Mouse (Mus musculus) stomach, embryonic 14.5 days (tissue): ENCODE measurements around the gene Fbxo48. TPM values are rescaled to one million over a fixed set of nuclear protein-coding genes. Genes with fewer than 3 reads are reported as not detected.

Experiments used
- ATAC-seq: fragments of 200-750 bp; cut with Nextera tagmentation; 2 replicates; pipeline ENCODE4 v1.8.0; 2017; ENCODE audit warnings: low read depth, moderate TSS enrichment; ENCODE audit not compliant: insufficient number of reproducible peaks, insufficient read depth, low FRiP score
- H3K27ac ChIP-seq: fragments of 300-500 bp; sonication (generic); 2 replicates; pipeline ENCODE4 v1.5.1; 2014; ENCODE audit warnings: mild to moderate bottlenecking, low read length, moderate library complexity, mixed read lengths
- H3K27me3 ChIP-seq: fragments of 300-500 bp; sonication (generic); 2 replicates; pipeline ENCODE4 v1.6.1; 2014; ENCODE audit warnings: low read length, control low read depth, mixed read lengths; ENCODE audit not compliant: control insufficient read depth, insufficient read depth
- H3K36me3 ChIP-seq: fragments of 300-500 bp; sonication (generic); 2 replicates; pipeline ENCODE4 v1.6.1; 2014; ENCODE audit warnings: mild to moderate bottlenecking, control low read depth, low read length, moderate library complexity, mixed read lengths; ENCODE audit not compliant: control insufficient read depth, insufficient read depth
- H3K4me1 ChIP-seq: fragments of 300-500 bp; sonication (generic); 2 replicates; pipeline ENCODE4 v1.6.1; 2014; ENCODE audit warnings: low read length, control low read depth, mixed read lengths; ENCODE audit not compliant: control insufficient read depth, insufficient read depth
- H3K4me2 ChIP-seq: fragments of 300-500 bp; sonication (generic); replicated peaks from 2 replicates; pipeline ENCODE4 v1.6.1; 2014; ENCODE audit warnings: low read depth, low read length, control low read depth
- H3K4me3 ChIP-seq: fragments of 300-500 bp; sonication (generic); 2 replicates; pipeline ENCODE4 v1.5.1; 2014; ENCODE audit warnings: low read depth, low read length, control low read depth
- H3K9ac ChIP-seq: fragments of 300-500 bp; sonication (generic); replicated peaks from 2 replicates; pipeline ENCODE4 v1.6.1; 2014; ENCODE audit warnings: low read depth, mild to moderate bottlenecking, control low read depth, low read length, moderate library complexity, mixed read lengths
- H3K9me3 ChIP-seq: fragments of 300-500 bp; sonication (generic); 2 replicates; pipeline ENCODE4 v1.6.1; 2016; ENCODE audit warnings: low read depth, low read length, control low read depth; ENCODE audit not compliant: control insufficient read depth
- WGBS: fragments of 180-500 bp; shearing (Covaris S2); extraction: QIAGEN DNeasy Blood & Tissue Kit; methylation state at CpG from one replicate; pipeline ENCODE4 v1.1.7; 2014; 5-methylcytosine and 5-hydroxymethylcytosine counted together
- polyA plus RNA-seq: library from polyadenylated mRNA; unstranded; fragments of >200 nt; fragmentation: Nextera tagmentation; extraction: Ambion mirVana; gene quantifications from 2 replicates; pipeline ENCODE4 v1.2.1, GENCODE M21; 2014

Gene Fbxo48
- polyA plus RNA-seq, 1 experiment from 2014 or later, result 2.9 TPM

DNA sequence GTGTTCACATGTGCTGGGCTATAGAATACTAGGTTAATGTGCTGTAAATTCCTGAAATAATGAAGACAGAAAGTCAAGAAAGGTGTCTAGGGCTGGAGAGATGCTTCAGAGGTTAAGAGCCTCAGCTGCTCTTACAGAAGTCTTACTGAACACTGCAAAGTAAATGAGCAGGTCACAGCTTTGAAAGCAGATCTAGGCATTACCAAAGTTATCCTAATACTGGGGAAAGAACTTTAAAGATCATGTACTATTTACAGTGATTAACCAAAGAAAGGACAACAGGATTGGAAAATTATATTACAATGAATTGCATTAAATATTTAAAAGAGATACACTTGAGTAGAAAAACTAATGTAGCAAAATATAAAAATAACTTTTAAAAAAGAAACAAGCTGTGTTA lies 48.8 kb downstream of the Fbxo48 start:
- no peak for ATAC-seq
- no peaks in the 10 kb centered on the region for H3K9me3 ChIP-seq
- no peak overlapping the region for H3K27ac ChIP-seq
- no peak overlapping the region for H3K4me3 ChIP-seq
- no peaks in the 10 kb centered on the region for H3K36me3 ChIP-seq
- no peak overlapping the region for H3K9ac ChIP-seq
- no peaks in the 10 kb centered on the region for H3K27me3 ChIP-seq
- H3K4me2 ChIP-seq, result no peak overlapping the region
- no peaks in the 10 kb centered on the region for H3K4me1 ChIP-seq

DNA sequence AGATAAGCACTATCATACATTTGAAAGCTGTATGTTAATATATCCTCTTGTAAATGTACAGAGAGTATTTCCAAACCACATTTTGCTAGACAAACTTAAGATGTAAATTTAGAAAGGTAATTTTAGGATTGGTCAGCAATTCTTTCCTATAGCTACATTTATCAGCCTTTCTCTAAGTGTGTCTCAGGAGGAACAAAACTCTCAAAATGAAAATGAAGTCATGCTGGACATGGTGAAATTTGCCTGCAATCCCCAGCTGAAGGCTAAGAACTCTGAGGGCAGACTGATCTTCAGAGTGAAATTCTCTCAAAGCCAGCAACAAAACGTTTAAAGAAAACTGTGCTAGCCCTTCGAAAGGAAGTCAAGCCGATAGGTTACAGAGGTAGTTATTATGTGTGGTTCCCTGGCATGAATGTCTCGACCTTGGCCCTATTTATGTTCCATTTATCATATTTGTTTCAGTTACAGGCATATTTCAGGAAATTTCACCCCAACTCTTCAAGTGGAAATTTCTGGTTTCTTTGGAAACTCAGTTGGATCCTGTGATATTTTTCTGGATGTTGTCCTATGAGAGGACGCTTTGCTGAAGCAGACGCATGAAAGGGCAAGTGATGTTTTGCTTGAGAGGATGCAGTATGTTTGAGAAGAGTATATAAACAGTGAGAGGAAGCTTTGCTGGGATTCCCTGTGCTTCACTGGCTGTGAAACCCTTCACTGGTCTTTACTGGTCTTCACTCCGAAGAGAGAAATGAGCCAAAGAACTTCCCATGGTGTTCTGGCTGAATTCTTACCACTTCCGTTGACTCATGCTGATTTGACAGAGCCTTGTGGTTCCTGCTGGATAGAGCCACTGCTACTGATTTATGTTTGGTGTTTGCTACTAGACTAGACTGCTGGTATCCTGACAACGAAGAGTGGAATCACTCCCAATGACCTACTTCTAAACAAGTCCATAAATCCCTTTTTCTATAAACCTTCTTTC lies 49.5 kb downstream of the Fbxo48 start:
- ATAC-seq, result no peak
- WGBS, result 60% methylated on average over 9 of the region's 9 CpGs

DNA sequence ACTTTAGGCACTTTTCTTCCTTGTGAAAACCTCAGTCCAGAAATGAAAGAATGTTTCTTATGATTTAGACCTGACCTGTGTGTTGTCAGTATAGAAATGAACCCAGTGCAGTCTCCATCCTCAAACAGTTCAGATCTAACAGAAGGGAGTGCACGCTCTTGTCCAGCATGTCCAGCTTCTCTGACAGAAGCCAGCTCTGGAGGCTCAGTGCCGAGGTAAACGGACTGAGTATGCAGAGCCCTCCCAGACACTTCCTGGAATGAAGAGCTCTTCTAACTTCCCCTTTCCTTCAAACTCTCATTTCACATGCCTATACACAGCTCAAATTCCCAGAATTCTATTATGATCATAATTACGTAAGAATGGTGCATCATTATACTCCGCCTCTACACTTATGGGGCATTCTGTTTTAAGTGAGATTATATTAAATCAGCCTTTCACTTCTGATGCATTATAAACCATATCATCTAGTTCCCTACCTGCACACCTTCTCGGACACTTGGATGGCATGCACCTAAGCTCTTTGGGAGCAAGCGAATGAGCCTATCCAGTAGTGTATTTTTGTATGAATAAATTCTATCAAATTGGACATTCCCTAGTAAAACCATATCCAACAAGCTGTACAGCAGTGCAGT lies 51.7 kb downstream of the Fbxo48 start:
- Histone ChIP-seq H3K4me1 (no peaks in the 10 kb centered on the region), H3K9ac (no peak overlapping the region), H3K36me3 (no peaks in the 10 kb centered on the region), H3K4me3 (no peak overlapping the region), H3K27ac (no peak overlapping the region), H3K4me2 (no peak overlapping the region), H3K9me3 (no peaks in the 10 kb centered on the region), H3K27me3 (no peaks in the 10 kb centered on the region)
- 78% methylated on average over 7 of the region's 7 CpGs for WGBS
- no peak for ATAC-seq

More for the DNA sequence above, 49.5 kb downstream of the Fbxo48 start:
- Histone ChIP-seq H3K4me1 (no peaks in the 10 kb centered on the region), H3K36me3 (no peaks in the 10 kb centered on the region), H3K27ac (no peak overlapping the region), H3K27me3 (no peaks in the 10 kb centered on the region), H3K4me2 (no peak overlapping the region), H3K9ac (no peak overlapping the region), H3K9me3 (no peaks in the 10 kb centered on the region), H3K4me3 (no peak overlapping the region)

DNA sequence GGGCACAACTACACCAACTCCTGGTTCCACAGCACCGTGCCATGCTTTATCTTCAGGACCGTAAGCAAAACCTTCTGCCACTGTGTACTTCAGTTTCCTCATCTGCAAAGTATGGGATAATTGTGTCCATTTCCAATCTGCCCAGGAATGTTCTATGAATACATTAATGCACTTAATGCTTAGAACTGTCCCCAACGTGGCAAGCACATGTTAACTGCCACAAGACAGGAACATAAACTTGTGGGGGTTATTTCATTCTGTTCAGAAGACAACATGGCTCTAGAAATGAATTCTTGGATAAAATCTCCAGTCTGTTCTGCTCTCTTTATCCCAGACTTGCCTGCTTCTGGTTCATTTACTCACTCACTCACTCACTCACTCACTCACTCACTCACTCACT lies 52.6 kb downstream of the Fbxo48 start:
- 70% methylated on average over 3 of the region's 3 CpGs for WGBS
- H3K9ac ChIP-seq, result no peak overlapping the region

More for the DNA sequence above, 52.6 kb downstream of the Fbxo48 start:
- ATAC-seq, result no peak
- Histone ChIP-seq H3K4me1 (no peaks in the 10 kb centered on the region), H3K27me3 (no peaks in the 10 kb centered on the region), H3K4me2 (no peak overlapping the region), H3K36me3 (no peaks in the 10 kb centered on the region), H3K9me3 (no peaks in the 10 kb centered on the region), H3K4me3 (no peak overlapping the region), H3K27ac (no peak overlapping the region)

Other genes with a start within 250 kb of the Fbxo48 start
- 21.8 and 26.4 TPM in 2 replicates for gene Egfr, start 199.2 kb upstream of the Fbxo48 start, polyA plus RNA-seq
- gene Cnrip1, start 100.2 kb downstream of the Fbxo48 start, polyA plus RNA-seq, result 38.6 and 43.3 TPM in 2 replicates
- gene Plek, start 101.0 kb downstream of the Fbxo48 start, polyA plus RNA-seq, result 2.5 and 2.9 TPM in 2 replicates
- gene Ppp3r1, start 207.9 kb downstream of the Fbxo48 start, polyA plus RNA-seq, result 83.9 and 97.0 TPM in 2 replicates
- 26.1 and 29.4 TPM in 2 replicates for gene Wdr92, start 230.7 kb downstream of the Fbxo48 start, polyA plus RNA-seq